Mouse (Mus musculus) kidney, postnatal 14 days (tissue): Measurements from ENCODE around the gene Ttc17.
"Not testable (repeated sequence)": the region's sequence is repeated elsewhere in the genome, so short reads cannot be mapped to it uniquely, and the experiment has no call there.

Experiments used
- DNase-seq: peaks from one replicate; pipeline ENCODE4 v3.0.0; 2022; ENCODE audit warnings: mixed read lengths

Ttc17 gene

GRCm38 (mm10) chr2:94406083-94406957 lies at the start of gene Ttc17:
Gene Ttc17, minus strand, starts transcription at chr2:94406689.
- peak; percentile 93 for DNase-seq

GRCm38 (mm10) chr2:94449643-94450042 lies 43.2 kb upstream of the Ttc17 start:
- no peak for DNase-seq

GRCm38 (mm10) chr2:94436952-94437351 lies 30.5 kb upstream of the Ttc17 start:
- peak; percentile 27 for DNase-seq

- no peak for DNase-seq
These were observed 29.0 kb upstream of the Ttc17 start for GRCm38 (mm10) chr2:94435481-94435880.

- DNase-seq, result no peak
These were observed 28.3 kb upstream of the Ttc17 start for GRCm38 (mm10) chr2:94434833-94435232.

- no peak for DNase-seq
These were observed 25.7 kb upstream of the Ttc17 start for GRCm38 (mm10) chr2:94432214-94432613.

GRCm38 (mm10) chr2:94428456-94428855 lies 22.0 kb upstream of the Ttc17 start:
- DNase-seq, result no peak

GRCm38 (mm10) chr2:94407441-94407840 lies 952 bp upstream of the Ttc17 start:
- no peak for DNase-seq

- DNase-seq, result no peak
These were observed 532 bp upstream of the Ttc17 start for GRCm38 (mm10) chr2:94407021-94407420.

- DNase-seq, result no peak
These were observed 949 bp downstream of the Ttc17 start for GRCm38 (mm10) chr2:94405397-94406082.

GRCm38 (mm10) chr2:94404512-94405240 lies 1.8 kb downstream of the Ttc17 start:
- DNase-seq, result no peak

GRCm38 (mm10) chr2:94402561-94402960 lies 3.9 kb downstream of the Ttc17 start:
- DNase-seq, result no peak

- DNase-seq, result no peak
These were observed 4.4 kb downstream of the Ttc17 start for GRCm38 (mm10) chr2:94402096-94402495.

GRCm38 (mm10) chr2:94401006-94401405 lies 5.5 kb downstream of the Ttc17 start:
- DNase-seq, result no peak

GRCm38 (mm10) chr2:94398138-94398970 lies 8.1 kb downstream of the Ttc17 start:
- no peak for DNase-seq

- no peak for DNase-seq
These were observed 9.0 kb downstream of the Ttc17 start for GRCm38 (mm10) chr2:94397453-94397852.

GRCm38 (mm10) chr2:94396325-94396724 lies 10.2 kb downstream of the Ttc17 start:
- DNase-seq, result no peak

- DNase-seq, result not testable (repeated sequence)
These were observed 15.4 kb downstream of the Ttc17 start for GRCm38 (mm10) chr2:94391127-94391526.

- no peak for DNase-seq
These were observed 17.5 kb downstream of the Ttc17 start for GRCm38 (mm10) chr2:94389000-94389399.

GRCm38 (mm10) chr2:94387846-94388245 lies 18.6 kb downstream of the Ttc17 start:
- DNase-seq, result no peak

GRCm38 (mm10) chr2:94384483-94384882 lies 22.0 kb downstream of the Ttc17 start:
- not testable (repeated sequence) for DNase-seq

GRCm38 (mm10) chr2:94381057-94381647 lies 25.3 kb downstream of the Ttc17 start:
- DNase-seq, result no peak
